Mouse (Mus musculus) intestine, embryonic 16.5 days (tissue): ENCODE measurements around the gene Lsm14a. TPM values are rescaled to one million over a fixed set of nuclear protein-coding genes. Genes with fewer than 3 reads are reported as not detected.
A peak's percentile ranks its signal among the peaks of the same experiment; 100 is the strongest.

Experiments
- ATAC-seq: fragments of 200-750 bp; cut with Nextera tagmentation; 2 replicates; pipeline ENCODE4 v1.8.0; 2017; ENCODE audit warnings: moderate TSS enrichment, moderate library complexity
- H3K27ac ChIP-seq: fragments of 300-500 bp; sonication (generic); 2 replicates; pipeline ENCODE4 v1.5.1; 2014; ENCODE audit warnings: mild to moderate bottlenecking, low read length
- H3K27me3 ChIP-seq: fragments of 300-500 bp; sonication (generic); replicated peaks from 2 replicates; pipeline ENCODE4 v1.6.1; 2014; ENCODE audit warnings: low read length, control low read depth, mixed read lengths; ENCODE audit not compliant: control insufficient read depth, insufficient read depth
- H3K36me3 ChIP-seq: fragments of 300-500 bp; sonication (generic); 2 replicates; pipeline ENCODE4 v1.6.1; 2014; ENCODE audit warnings: low read length, control low read depth; ENCODE audit not compliant: control insufficient read depth, insufficient read depth
- H3K4me1 ChIP-seq: fragments of 300-500 bp; sonication (generic); 2 replicates; pipeline ENCODE4 v1.6.1; 2014; ENCODE audit warnings: low read length, control low read depth, mixed read lengths; ENCODE audit not compliant: control insufficient read depth, insufficient read depth
- H3K4me2 ChIP-seq: fragments of 300-500 bp; sonication (generic); 2 replicates; pipeline ENCODE4 v1.6.1; 2014; ENCODE audit warnings: low read depth, low read length, control low read depth
- H3K4me3 ChIP-seq: fragments of 300-500 bp; sonication (generic); 2 replicates; pipeline ENCODE4 v1.5.1; 2014; ENCODE audit warnings: mild to moderate bottlenecking, low read length
- H3K9ac ChIP-seq: fragments of 300-500 bp; sonication (generic); 2 replicates; pipeline ENCODE4 v1.6.1; 2014; ENCODE audit warnings: low read depth, low read length
- H3K9me3 ChIP-seq: fragments of 300-500 bp; sonication (generic); 2 replicates; pipeline ENCODE4 v1.6.1; 2016; ENCODE audit warnings: low read length, control low read depth; ENCODE audit not compliant: control insufficient read depth
- WGBS: fragments of 180-500 bp; shearing (Covaris S2); extraction: QIAGEN DNeasy Blood & Tissue Kit; methylation state at CpG from one replicate; pipeline ENCODE4 v1.1.7; 2014; 5-methylcytosine and 5-hydroxymethylcytosine counted together
- polyA plus RNA-seq: library from polyadenylated mRNA; unstranded; fragments of >200 nt; fragmentation: Nextera tagmentation; extraction: Ambion mirVana; gene quantifications from 2 replicates; pipeline ENCODE4 v1.2.1, GENCODE M21; 2015

Lsm14a gene
- polyA plus RNA-seq, 1 experiment from 2014 or later: 66.2 TPM

DNA sequence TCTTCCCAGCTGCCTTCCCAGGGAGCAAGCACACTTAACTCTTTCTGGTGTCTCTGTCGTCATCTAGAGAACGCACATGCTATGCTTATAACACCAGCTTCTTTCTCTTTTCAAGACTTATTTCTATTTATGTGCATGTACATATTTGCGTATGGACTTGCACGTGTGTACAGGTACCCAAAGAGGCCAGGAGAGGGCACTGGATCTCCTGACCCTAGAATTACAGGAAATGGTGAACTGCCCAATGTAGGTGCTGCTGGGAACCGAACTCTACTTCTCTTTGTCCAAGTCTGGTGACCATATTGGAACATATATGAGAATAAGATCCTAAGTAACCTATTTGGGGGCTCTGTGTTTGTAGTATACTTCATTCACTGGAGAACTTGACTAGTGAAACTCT, 1.5 kb upstream of the Lsm14a start:
- H3K4me2 ChIP-seq: no peak overlapping the region
- WGBS: 71% methylated on average over 5 of the region's 5 CpGs
- H3K27ac ChIP-seq: no peak overlapping the region
- no peaks in the 10 kb centered on the region for H3K36me3 ChIP-seq
- peaks cover 10% of the 10 kb centered on the region for H3K4me1 ChIP-seq
- no peaks in the 10 kb centered on the region for H3K9me3 ChIP-seq
- no peaks in the 10 kb centered on the region for H3K27me3 ChIP-seq
- no peak for ATAC-seq
- H3K9ac ChIP-seq: no peak overlapping the region
- H3K4me3 ChIP-seq: no peak overlapping the region

DNA sequence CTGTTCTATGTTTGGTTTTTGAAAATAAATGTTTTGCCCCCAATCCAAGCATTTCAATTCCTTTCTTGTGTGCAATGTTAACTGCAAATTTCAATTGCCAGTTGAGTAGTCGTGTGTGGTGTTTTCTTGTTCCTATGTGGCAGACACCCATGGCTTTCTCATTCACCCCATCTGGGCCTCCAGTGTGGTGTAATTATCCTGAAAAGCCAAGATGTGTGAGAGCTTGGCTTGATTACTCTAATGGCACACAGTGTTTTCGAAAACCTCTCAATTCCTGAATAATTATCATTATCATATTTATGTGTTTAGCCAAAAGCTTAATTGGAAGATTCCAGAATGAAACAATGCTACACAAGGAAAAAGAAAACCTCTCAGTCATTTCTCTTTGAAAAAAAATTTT, 976 bp upstream of the Lsm14a start:
- no peaks in the 10 kb centered on the region for H3K27me3 ChIP-seq
- no peaks in the 10 kb centered on the region for H3K9me3 ChIP-seq
- no peak overlapping the region for H3K9ac ChIP-seq
- no peak overlapping the region for H3K27ac ChIP-seq
- H3K4me3 ChIP-seq: no peak overlapping the region
- H3K36me3 ChIP-seq: no peaks in the 10 kb centered on the region
- WGBS: 76% methylated on average over 2 of the region's 2 CpGs
- peaks cover 10% of the 10 kb centered on the region for H3K4me1 ChIP-seq
- no peak overlapping the region for H3K4me2 ChIP-seq
- no peak for ATAC-seq

DNA sequence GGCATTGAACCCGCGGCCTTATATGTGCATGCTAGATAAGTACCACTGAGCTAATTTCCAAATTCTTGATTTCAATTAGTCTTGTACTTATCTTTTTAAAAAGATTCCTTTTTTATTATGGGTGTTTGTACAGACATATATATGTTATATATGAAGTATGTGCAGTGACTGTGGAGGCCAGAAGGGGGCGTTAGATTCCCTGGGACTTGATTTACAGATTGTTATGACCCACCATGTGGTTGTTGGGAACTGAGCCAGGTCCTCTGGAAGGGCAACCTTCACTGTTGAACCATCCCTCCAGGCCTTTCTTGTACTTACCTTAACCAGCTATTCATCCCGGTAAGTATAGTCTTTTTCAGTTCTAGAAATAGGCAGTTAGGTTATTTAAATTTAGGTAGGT, 780 bp downstream of the Lsm14a start:
- Histone ChIP-seq H3K4me3 (no peak overlapping the region), H3K4me1 (peaks cover 14% of the 10 kb centered on the region), H3K36me3 (no peaks in the 10 kb centered on the region), H3K27ac (no peak overlapping the region), H3K4me2 (no peak overlapping the region), H3K9ac (no peak overlapping the region), H3K9me3 (no peaks in the 10 kb centered on the region), H3K27me3 (no peaks in the 10 kb centered on the region)
- no peak for ATAC-seq
- WGBS: 66% methylated on average over 4 of the region's 4 CpGs

DNA sequence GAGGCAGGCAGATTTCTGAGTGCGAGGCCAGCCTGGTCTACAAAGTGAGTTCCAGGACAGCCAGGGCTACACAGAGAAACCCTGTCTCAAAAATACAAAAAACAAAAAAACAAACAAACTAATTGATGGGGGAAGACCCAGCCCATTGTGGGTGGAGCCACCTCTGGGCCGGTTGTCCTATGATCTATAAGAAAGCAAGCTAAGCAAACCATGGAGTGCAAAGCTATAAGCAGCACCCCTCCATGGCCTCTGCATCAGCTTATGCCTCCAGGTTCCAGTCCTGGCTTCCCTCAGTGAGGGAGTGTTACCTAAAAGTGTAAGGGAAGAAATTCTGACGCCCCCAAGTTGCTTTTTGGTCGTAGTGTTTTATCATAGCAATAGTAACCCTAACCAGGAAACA, 1.4 kb downstream of the Lsm14a start:
- Histone ChIP-seq H3K9me3 (no peaks in the 10 kb centered on the region), H3K36me3 (no peaks in the 10 kb centered on the region), H3K4me3 (no peak overlapping the region), H3K9ac (no peak overlapping the region), H3K27ac (no peak overlapping the region), H3K4me1 (peaks cover 20% of the 10 kb centered on the region), H3K4me2 (no peak overlapping the region), H3K27me3 (no peaks in the 10 kb centered on the region)
- WGBS: 77% methylated on average over 4 of the region's 4 CpGs
- no peak for ATAC-seq

DNA sequence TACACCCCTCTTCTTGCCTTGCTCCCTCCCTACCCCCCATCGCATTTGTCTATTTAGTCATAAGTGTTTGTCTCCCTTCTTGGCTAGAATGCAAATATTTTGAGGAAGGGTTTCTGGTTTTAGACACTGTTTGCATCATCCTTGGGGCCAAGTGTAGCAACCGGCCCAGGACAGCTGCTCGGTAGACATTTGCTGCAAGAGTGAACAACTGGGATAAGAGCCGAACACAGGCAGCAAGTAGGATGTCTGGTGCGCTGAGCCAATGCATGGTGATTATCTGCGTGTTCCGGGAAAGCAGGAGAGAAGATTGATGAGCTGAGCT, 2.3 kb downstream of the Lsm14a start:
- no peak for ATAC-seq
- peak overlapping the region; percentile 95 for H3K9ac ChIP-seq
- WGBS: 35% methylated on average over 7 of the region's 7 CpGs

DNA sequence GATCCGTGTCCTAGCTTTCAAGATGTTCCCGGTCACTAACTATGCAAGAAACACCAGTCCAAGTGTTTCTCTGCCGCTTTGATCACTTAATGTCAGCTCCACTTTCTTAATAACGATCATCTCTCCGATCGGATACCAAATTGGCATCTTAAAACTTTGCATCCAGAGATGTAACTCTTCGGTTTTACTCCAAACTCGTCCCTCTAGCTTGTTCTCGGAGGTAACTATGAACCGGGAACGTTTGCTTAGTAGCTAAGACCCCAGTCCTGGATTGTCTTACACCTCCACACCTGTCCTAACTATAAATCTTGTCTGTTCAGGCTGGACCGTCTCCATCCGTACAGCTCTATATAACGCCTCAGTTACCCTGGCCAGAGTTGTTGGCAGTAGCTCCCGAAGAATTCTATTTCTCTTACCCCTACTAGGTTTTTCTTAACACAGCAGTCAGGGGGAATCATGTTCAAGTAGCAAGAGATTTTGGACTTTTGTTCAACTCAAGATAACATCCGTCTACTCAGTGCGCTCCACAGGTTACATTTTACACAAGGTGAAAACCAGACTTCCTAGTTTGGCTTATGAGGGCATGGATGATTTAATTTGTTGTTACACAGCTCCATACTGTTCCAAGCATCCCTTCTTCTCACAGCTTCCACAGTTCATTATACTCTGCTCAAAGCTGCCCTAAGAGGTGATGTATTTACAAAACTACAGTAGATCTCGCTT, 2.8 kb downstream of the Lsm14a start:
- peak overlapping the region; percentile 79 for H3K4me3 ChIP-seq
- peak overlapping the region; percentile 95 for H3K9ac ChIP-seq
- WGBS: 5% methylated on average over 18 of the region's 18 CpGs
- no peaks in the 10 kb centered on the region for H3K9me3 ChIP-seq
- peaks cover 27% of the 10 kb centered on the region for H3K4me1 ChIP-seq
- peak overlapping the region; percentile 82 for H3K4me2 ChIP-seq
- H3K27me3 ChIP-seq: no peaks in the 10 kb centered on the region
- no peaks in the 10 kb centered on the region for H3K36me3 ChIP-seq
- peak; percentile 37 for ATAC-seq
- H3K27ac ChIP-seq: peak overlapping the region; percentile 99

More for the DNA sequence above, 2.3 kb downstream of the Lsm14a start:
- H3K36me3 ChIP-seq: no peaks in the 10 kb centered on the region
- no peaks in the 10 kb centered on the region for H3K27me3 ChIP-seq
- no peaks in the 10 kb centered on the region for H3K9me3 ChIP-seq
- peak overlapping the region; percentile 82 for H3K4me2 ChIP-seq
- peak overlapping the region; percentile 79; the same call in 1 of the 2 replicates for H3K4me3 ChIP-seq
- H3K4me1 ChIP-seq: peaks cover 25% of the 10 kb centered on the region
- H3K27ac ChIP-seq: peak overlapping the region; percentile 99

DNA sequence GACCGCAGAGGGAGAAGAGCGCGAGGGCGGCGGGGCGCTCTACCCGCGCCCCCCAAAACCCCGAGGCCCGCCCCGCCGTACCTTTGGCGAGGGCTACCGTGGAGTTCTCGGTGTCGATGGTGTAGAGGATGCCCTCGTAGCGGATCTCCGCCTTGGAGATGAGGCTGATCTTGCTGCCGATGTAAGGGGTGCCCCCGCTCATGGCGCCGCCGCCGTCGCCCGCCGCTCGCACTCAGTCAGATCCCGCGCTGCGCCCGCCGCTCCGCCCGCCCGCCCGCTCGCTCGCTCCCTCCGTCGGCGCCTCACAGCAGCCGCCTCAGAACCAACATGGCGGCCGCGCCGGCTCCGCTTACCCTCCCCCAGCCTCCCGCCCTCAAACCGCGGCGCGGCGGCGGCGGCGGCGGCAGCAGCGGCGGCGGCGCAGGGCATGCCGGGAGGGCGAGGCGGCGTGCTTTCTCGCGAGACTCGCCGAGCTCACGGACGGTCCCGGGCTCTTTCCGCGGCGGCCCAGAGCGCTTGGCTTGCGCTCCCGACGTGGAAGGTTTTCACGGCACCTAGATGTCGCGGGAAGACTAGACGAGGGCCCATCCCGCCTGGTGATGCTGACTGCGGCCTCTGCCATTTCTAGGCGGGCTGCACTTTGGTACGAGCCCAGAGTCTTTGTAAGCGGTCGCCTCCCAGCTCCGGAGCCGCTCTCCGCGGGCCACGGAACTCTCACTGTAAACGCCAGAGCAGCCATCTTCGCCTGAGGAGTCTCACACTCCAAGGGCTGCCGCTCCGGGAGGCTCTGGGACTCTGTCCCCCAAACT, 3.6 kb downstream of the Lsm14a start:
- peak; percentile 94 for ATAC-seq
- Histone ChIP-seq H3K4me3 (peak overlapping the region; percentile 79), H3K27ac (peak overlapping the region; percentile 99), H3K36me3 (no peaks in the 10 kb centered on the region), H3K4me1 (peaks cover 27% of the 10 kb centered on the region), H3K9me3 (no peaks in the 10 kb centered on the region), H3K27me3 (no peaks in the 10 kb centered on the region), H3K4me2 (peak overlapping the region; percentile 82), H3K9ac (peak overlapping the region; percentile 95)
- WGBS: under 1% methylated on average over 87 of the region's 100 CpGs

DNA sequence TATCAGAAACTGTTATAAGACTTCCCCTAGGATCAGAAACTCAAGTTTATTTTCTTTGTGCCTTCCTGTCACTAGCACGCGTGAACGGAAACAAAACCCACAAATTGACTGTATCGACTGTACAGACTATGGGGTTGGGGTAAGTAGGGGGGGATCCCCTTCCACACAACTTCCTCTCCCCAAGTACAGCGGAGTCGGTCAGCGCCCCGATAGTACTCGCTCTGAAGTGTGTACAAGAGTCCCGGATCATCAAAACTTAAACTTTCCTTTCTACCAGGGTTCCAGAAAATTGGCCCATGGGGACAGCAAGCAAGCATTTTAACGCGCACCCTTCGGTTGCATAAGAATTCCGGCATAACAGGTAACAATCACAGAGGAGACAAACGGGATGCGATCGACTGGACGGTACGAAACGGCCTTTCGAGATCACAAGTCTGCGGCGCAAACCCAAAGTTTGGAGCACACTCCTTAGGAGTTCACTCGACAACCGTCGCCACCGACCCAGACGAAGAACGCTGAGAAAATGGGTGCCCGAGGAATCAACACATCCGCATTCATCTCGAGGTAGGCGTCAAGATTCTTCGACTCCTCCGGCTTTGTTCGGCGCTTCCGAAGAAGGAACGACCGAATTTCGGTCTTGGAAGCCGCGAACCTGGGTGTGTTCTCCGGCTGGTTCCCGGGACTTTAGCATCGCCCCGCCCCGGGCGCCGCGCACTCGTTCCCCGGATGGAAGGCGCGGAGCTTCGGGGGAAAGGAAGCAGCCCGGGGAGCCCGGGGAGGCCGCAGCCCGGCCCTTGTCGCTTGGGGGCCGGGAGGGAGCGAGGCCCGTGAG, 4.5 kb downstream of the Lsm14a start:
- Histone ChIP-seq H3K4me3 (peak overlapping the region; percentile 79), H3K4me2 (peak overlapping the region; percentile 82), H3K4me1 (peaks cover 28% of the 10 kb centered on the region), H3K9ac (peak overlapping the region; percentile 95), H3K27ac (peak overlapping the region; percentile 99), H3K27me3 (no peaks in the 10 kb centered on the region), H3K9me3 (no peaks in the 10 kb centered on the region), H3K36me3 (no peaks in the 10 kb centered on the region)
- WGBS: under 1% methylated on average over 64 of the region's 64 CpGs
- ATAC-seq: peak; percentile 65

DNA sequence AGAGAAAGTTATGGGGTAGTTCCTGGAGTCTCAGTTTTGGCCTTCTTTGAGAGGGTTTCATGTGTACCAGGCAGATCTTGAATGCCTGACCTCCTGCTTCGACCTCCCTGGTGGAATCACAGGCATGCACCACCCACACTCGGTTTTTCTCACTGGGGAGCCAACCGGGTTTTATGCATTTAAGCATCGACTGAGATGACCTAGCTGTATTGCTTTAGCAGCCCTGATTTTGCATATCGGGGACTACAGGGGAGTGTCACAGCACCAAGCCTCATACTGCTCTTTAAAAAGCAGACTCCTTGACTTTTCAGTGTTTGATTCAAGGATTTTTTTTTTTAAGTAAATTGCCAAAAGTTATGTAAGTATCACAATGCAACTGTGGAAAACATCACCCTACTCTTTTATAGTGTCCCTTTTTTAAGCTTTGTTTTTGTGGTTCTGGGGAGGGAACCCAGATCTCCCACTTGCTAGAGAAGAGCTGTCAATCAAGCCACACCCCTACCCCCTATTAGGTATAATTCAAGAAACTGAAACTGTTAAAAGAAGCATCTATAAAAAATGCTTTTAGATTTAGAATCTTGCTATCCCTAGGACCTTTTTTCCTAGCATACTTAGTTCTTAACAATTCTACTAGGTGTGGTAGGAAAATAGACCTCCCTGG, 5.2 kb downstream of the Lsm14a start:
- H3K9ac ChIP-seq: peak overlapping the region; percentile 95
- no peak for ATAC-seq
- WGBS: under 1% methylated on average over 5 of the region's 5 CpGs
- no peaks in the 10 kb centered on the region for H3K9me3 ChIP-seq
- H3K27me3 ChIP-seq: no peaks in the 10 kb centered on the region
- H3K4me3 ChIP-seq: peak overlapping the region; percentile 79
- peak overlapping the region; percentile 82 for H3K4me2 ChIP-seq
- H3K27ac ChIP-seq: peak overlapping the region; percentile 99
- peaks cover 30% of the 10 kb centered on the region for H3K4me1 ChIP-seq
- H3K36me3 ChIP-seq: no peaks in the 10 kb centered on the region
